Mouse (Mus musculus) MEL-GATA-1-ER (cell line): ENCODE data around the gene Slc24a4.

ENCODE experiments used
- DNase-seq: peaks from one replicate; pipeline ENCODE4 v3.0.0-alpha.2; 2012; ENCODE audit warnings: low read depth; ENCODE audit errors: extremely low read depth

Gene Slc24a4

GRCm38 (mm10) chr12:102284267-102284610 lies 155.7 kb downstream of the Slc24a4 start:
- no peak for DNase-seq

GRCm38 (mm10) chr12:102284618-102285159 lies 156.2 kb downstream of the Slc24a4 start:
- DNase-seq: no peak

- DNase-seq: no peak
Observed at GRCm38 (mm10) chr12:102285318-102285717, 156.8 kb downstream of the Slc24a4 start.

GRCm38 (mm10) chr12:102285779-102286178 lies 157.2 kb downstream of the Slc24a4 start:
- DNase-seq: no peak

GRCm38 (mm10) chr12:102286681-102287414 lies 158.3 kb downstream of the Slc24a4 start:
- DNase-seq: no peak

- DNase-seq: no peak
Observed at GRCm38 (mm10) chr12:102287904-102288602, 159.5 kb downstream of the Slc24a4 start.

- DNase-seq: no peak
Observed at GRCm38 (mm10) chr12:102288846-102289245, 160.3 kb downstream of the Slc24a4 start.

GRCm38 (mm10) chr12:102289568-102289967 lies 161.0 kb downstream of the Slc24a4 start:
- DNase-seq: no peak

GRCm38 (mm10) chr12:102290662-102291061 lies 162.1 kb downstream of the Slc24a4 start:
- DNase-seq: no peak

- DNase-seq: no peak
Observed at GRCm38 (mm10) chr12:102291686-102292085, 163.2 kb downstream of the Slc24a4 start.

GRCm38 (mm10) chr12:102292501-102293215 lies 164.1 kb downstream of the Slc24a4 start:
- no peak for DNase-seq

- no peak for DNase-seq
Observed at GRCm38 (mm10) chr12:102294634-102295033, 166.1 kb downstream of the Slc24a4 start.

- no peak for DNase-seq
Observed at GRCm38 (mm10) chr12:102295230-102295629, 166.7 kb downstream of the Slc24a4 start.

GRCm38 (mm10) chr12:102295662-102296061 lies 167.1 kb downstream of the Slc24a4 start:
- DNase-seq: no peak

- DNase-seq: no peak
Observed at GRCm38 (mm10) chr12:102296361-102296760, 167.8 kb downstream of the Slc24a4 start.

GRCm38 (mm10) chr12:102296967-102297366 lies 168.4 kb downstream of the Slc24a4 start:
- DNase-seq: no peak

GRCm38 (mm10) chr12:102299209-102299608 lies 170.7 kb downstream of the Slc24a4 start:
- no peak for DNase-seq

GRCm38 (mm10) chr12:102301585-102301984 lies 173.1 kb downstream of the Slc24a4 start:
- no peak for DNase-seq

- no peak for DNase-seq
Observed at GRCm38 (mm10) chr12:102302322-102302721, 173.8 kb downstream of the Slc24a4 start.

- no peak for DNase-seq
Observed at GRCm38 (mm10) chr12:102302831-102303351, 174.4 kb downstream of the Slc24a4 start.

- no peak for DNase-seq
Observed at GRCm38 (mm10) chr12:102303867-102304266, 175.3 kb downstream of the Slc24a4 start.
